Comparison of ENCODE assay signal across 29 mouse cellular contexts in genomic region chr6:140621622-140622021, GRCm38 (mm10). TPM values are rescaled to one million over a fixed set of nuclear protein-coding genes. Genes with fewer than 3 reads are reported as not detected.
DNase-seq lines count a peak whose midpoint lies in the region; ATAC-seq lines count a peak whose summit lies in the region.
"Had no signal": no experiment of that assay in that cellular context is flagged by ENCODE, and none has a peak within 500 bp of the region (broad histone marks: within the 10 kb centered on the region; RNA-seq: fewer than 3 reads in every experiment).

No protein-coding gene starts in this region.

- no peak overlapping the region for H3K4me3 ChIP-seq in stomach, embryonic 16.5 days (replicated peaks; ENCODE audit: low read length)
- no peak overlapping the region for H3K4me3 ChIP-seq in forebrain, embryonic 12.5 days (replicated peaks)
- H3K4me3 ChIP-seq: forebrain, embryonic 10.5 days; heart, embryonic 13.5 days; intestine, embryonic 15.5 days; limb, embryonic 12.5 days; liver, embryonic 15.5 days had no signal

- no peaks in the 10 kb centered on the region for H3K36me3 ChIP-seq in stomach, embryonic 16.5 days (ENCODE audit: control insufficient read depth, insufficient read depth, low read length)
- no peaks in the 10 kb centered on the region for H3K36me3 ChIP-seq in forebrain, embryonic 12.5 days (replicated peaks)
- H3K36me3 ChIP-seq: forebrain, embryonic 10.5 days; heart, embryonic 13.5 days; intestine, embryonic 15.5 days; limb, embryonic 12.5 days; liver, embryonic 15.5 days; midbrain, embryonic 10.5 days had no signal

- H3K27ac ChIP-seq in stomach, embryonic 16.5 days (ENCODE audit: low read length), result peak overlapping the region; percentile 87
- no peak overlapping the region for H3K27ac ChIP-seq in forebrain, embryonic 12.5 days
- H3K27ac ChIP-seq: forebrain, embryonic 10.5 days; hindbrain, postnatal 0 days; intestine, embryonic 15.5 days; kidney, postnatal 0 days; liver, embryonic 15.5 days; midbrain, embryonic 10.5 days had no signal

- no peak overlapping the region for H3K9ac ChIP-seq in stomach, embryonic 16.5 days (ENCODE audit: low read length)
- no peak overlapping the region for H3K9ac ChIP-seq in forebrain, embryonic 12.5 days
- H3K9ac ChIP-seq: heart, embryonic 13.5 days; intestine, embryonic 15.5 days; limb, embryonic 12.5 days; liver, embryonic 15.5 days; lung, embryonic 14.5 days had no signal

- intact Hi-C loops in left cerebral cortex, postnatal 4 days (cut with DNase I), result no loop called here

- peaks cover 15% of the 10 kb centered on the region for H3K4me1 ChIP-seq in stomach, embryonic 16.5 days (ENCODE audit: control insufficient read depth, insufficient read depth, low read length)
- H3K4me1 ChIP-seq in forebrain, embryonic 12.5 days, result peaks cover 21% of the 10 kb centered on the region

- no peaks in the 10 kb centered on the region for H3K27me3 ChIP-seq in stomach, embryonic 16.5 days (ENCODE audit: control insufficient read depth, insufficient read depth, low read length)
- H3K27me3 ChIP-seq in forebrain, embryonic 12.5 days, result peaks cover 7% of the 10 kb centered on the region; the same call in 1 of the 2 replicates
- H3K27me3 ChIP-seq: heart, embryonic 13.5 days; intestine, embryonic 15.5 days; limb, embryonic 12.5 days; liver, embryonic 15.5 days; Patski had no signal

- DNase-seq in 3134 (ENCODE audit: extremely low read depth, insufficient read length, low spot score), result peak; percentile 34
- peak; percentile 41 for DNase-seq in A20 (ENCODE audit: low read depth, low spot score)
- peak; percentile 62 for DNase-seq in Muller cell, postnatal 12 days (ENCODE audit: inconsistent ontology term)
- DNase-seq in layer of hippocampus, adult 8-10 months (ENCODE audit: low spot score in 2 of 2), result no peak
- no peak for DNase-seq in left cerebral cortex, postnatal 4 days
- DNase-seq: adrenal gland, postnatal 10 days; cerebellum, adult 8-10 months; cerebellum, postnatal 25 days; heart, postnatal 14 days; kidney, adult 2 months; kidney, postnatal 4 days; layer of hippocampus, postnatal 36 days; lung, embryonic 14.5 days; lung, postnatal 14 days; right cerebral cortex, postnatal 25 days; thymus, adult 2 months; thymus, postnatal 36 days had no signal

- no peak for ATAC-seq in stomach, embryonic 16.5 days (ENCODE audit: insufficient read depth, low FRiP score)
- ATAC-seq in forebrain, embryonic 12.5 days (ENCODE audit: low FRiP score), result no peak
- ATAC-seq: forebrain, embryonic 16.5 days; hindbrain, postnatal 0 days; intestine, embryonic 15.5 days; Patski had no signal

- WGBS in stomach, embryonic 16.5 days, result 90% methylated on average over 1 of the region's 1 CpGs
- 93% methylated on average over 1 of the region's 1 CpGs for WGBS in forebrain, embryonic 12.5 days

- H3K9me3 ChIP-seq in stomach, embryonic 16.5 days (replicated peaks; ENCODE audit: control insufficient read depth, low read length), result no peaks in the 10 kb centered on the region
- H3K9me3 ChIP-seq in forebrain, embryonic 12.5 days, result no peaks in the 10 kb centered on the region
- H3K9me3 ChIP-seq: forebrain, embryonic 10.5 days; heart, embryonic 13.5 days; intestine, embryonic 15.5 days; limb, embryonic 12.5 days; liver, embryonic 15.5 days; midbrain, embryonic 10.5 days had no signal

- H3K4me2 ChIP-seq in stomach, embryonic 16.5 days (ENCODE audit: low read depth, low read length), result no peak overlapping the region
- H3K4me2 ChIP-seq in forebrain, embryonic 12.5 days, result no peak overlapping the region
- H3K4me2 ChIP-seq: heart, embryonic 13.5 days; intestine, embryonic 15.5 days; limb, embryonic 12.5 days; liver, embryonic 15.5 days; lung, embryonic 14.5 days had no signal

RNA-seq across cellular contexts. Expression of gene Aebp2, which starts 0.8 kb away (rescaled TPM):
- 8.7 and 11.9 TPM in 2 replicates for polyA plus RNA-seq in stomach, embryonic 16.5 days (2015; fragmentation: Nextera tagmentation; extraction: Ambion mirVana)
- total RNA-seq in layer of hippocampus, adult 8-10 months (2022), result 10 to 100 TPM; 55.9 to 69.3 (median 63.7) TPM
- polyA plus RNA-seq in forebrain, embryonic 12.5 days (2016; fragmentation: Nextera tagmentation; extraction: Ambion mirVana), result 14.4 and 15.6 TPM in 2 replicates
- total RNA-seq in left cerebral cortex, postnatal 4 days (2021), result 10 to 100 TPM; 42.3 to 42.8 TPM

Comparison
In these comparisons a context has a peak if more than half of its experiments do, and no peak if none do; other contexts are left out.
1. DNase-seq: peak in 3134 (single experiment), A20 (single experiment) and Muller cell, postnatal 12 days (single experiment); none in layer of hippocampus, adult 8-10 months (0 of 2) and left cerebral cortex, postnatal 4 days (single experiment).